Mouse (Mus musculus): ENCODE results near the gene Adcyap1.
A peak's percentile ranks its signal among the peaks of the same experiment; 100 is the strongest.

Gene Adcyap1

GRCm38 (mm10) chr17:93198717-93199116, at the start of gene Adcyap1:
Adcyap1 (plus strand) TSS chr17:93199017.
- DNase-seq: no peak

- peak; percentile 49 to 60 for DNase-seq
Measured at GRCm38 (mm10) chr17:93158280-93158851, 40.5 kb upstream of the Adcyap1 start.

- DNase-seq: no peak
Measured at GRCm38 (mm10) chr17:93169572-93169971, 29.2 kb upstream of the Adcyap1 start.

GRCm38 (mm10) chr17:93196846-93197245, 2.0 kb upstream of the Adcyap1 start:
- DNase-seq: no peak

GRCm38 (mm10) chr17:93198213-93198612, 604 bp upstream of the Adcyap1 start:
- no peak for DNase-seq

GRCm38 (mm10) chr17:93199218-93199617, 401 bp downstream of the Adcyap1 start:
- DNase-seq: no peak

- peak in 1 of 2 experiments; percentile 1 for DNase-seq
Measured at GRCm38 (mm10) chr17:93199747-93200146, 930 bp downstream of the Adcyap1 start.

GRCm38 (mm10) chr17:93200386-93201264, 1.8 kb downstream of the Adcyap1 start:
- peak in 1 of 2 experiments; percentile 4 for DNase-seq

- DNase-seq: peak in 1 of 2 experiments; percentile 3
Measured at GRCm38 (mm10) chr17:93201265-93201925, 2.6 kb downstream of the Adcyap1 start.

- peak in 1 of 2 experiments; percentile 3 for DNase-seq
Measured at GRCm38 (mm10) chr17:93202165-93203075, 3.6 kb downstream of the Adcyap1 start.

- peak in 1 of 2 experiments; percentile 17 for DNase-seq
Measured at GRCm38 (mm10) chr17:93203076-93204031, 4.5 kb downstream of the Adcyap1 start.

- no peak for DNase-seq
Measured at GRCm38 (mm10) chr17:93217785-93218184, 19.0 kb downstream of the Adcyap1 start.

- no peak for DNase-seq
Measured at GRCm38 (mm10) chr17:93218640-93219039, 19.8 kb downstream of the Adcyap1 start.

GRCm38 (mm10) chr17:93237355-93237754, 38.5 kb downstream of the Adcyap1 start:
- no peak for DNase-seq
